Mouse (Mus musculus): Measurements from ENCODE around the gene Ms4a4c. TPM values are rescaled to one million over a fixed set of nuclear protein-coding genes. Genes with fewer than 3 reads are reported as not detected.
"Not testable (repeated sequence)": the region's sequence is repeated elsewhere in the genome, so short reads cannot be mapped to it uniquely, and the experiment has no call there.

Ms4a4c gene
- total and polyA plus RNA-seq, 2 experiments from 2014 or later: not detected

DNA sequence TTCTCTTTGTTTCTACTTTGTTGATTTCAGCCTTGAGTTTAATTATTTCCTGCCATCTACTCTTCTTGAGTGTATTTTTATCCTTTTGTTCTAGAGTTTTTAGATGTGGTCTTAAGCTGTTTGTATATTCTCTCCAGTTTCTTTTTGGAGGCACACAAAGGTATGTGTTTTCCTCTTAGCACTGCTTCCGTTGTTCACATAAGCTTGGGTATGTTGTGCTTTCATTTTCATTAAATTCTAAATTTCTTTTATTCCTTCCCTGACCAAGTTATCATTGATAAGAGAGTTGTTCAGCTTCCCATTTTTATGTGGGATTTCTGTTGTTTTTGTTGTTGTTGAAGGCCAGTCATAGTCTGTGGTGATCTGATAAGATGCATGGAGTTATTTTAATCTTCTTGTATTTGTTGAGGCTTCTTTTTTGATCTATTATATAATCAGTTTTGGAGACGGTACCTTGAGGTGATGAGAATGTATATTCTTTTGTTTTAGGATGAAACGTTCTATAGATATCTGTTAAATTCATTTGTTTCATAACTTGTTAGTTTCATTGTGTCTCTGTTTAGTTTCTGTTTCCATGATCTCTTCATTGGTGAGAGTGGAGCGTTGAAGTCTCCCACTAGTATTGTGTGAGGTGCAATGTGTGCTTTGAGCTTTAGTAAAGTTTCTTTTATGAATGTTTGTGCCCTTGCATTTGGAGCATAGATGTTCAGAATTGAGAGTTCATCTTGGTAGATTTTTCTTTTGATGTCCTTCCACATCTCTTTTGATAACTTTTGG is 30.7 kb downstream of the Ms4a4c start:
- Histone ChIP-seq H3K9ac (replicated peaks; ENCODE audit: low read length, poor library complexity, severe bottlenecking) (no peak overlapping the region), H3K9me3 (ENCODE audit: low read length) (no peaks in the 10 kb centered on the region), H3K27ac (ENCODE audit: low read depth, low read length) (no peak overlapping the region), H3K4me3 (ENCODE audit: low read depth, low read length) (no peak overlapping the region), H3K27me3 (ENCODE audit: insufficient read depth, low read length) (no peaks in the 10 kb centered on the region), H3K4me1 (ENCODE audit: insufficient read depth, low read length) (no peaks in the 10 kb centered on the region), H3K4me2 (ENCODE audit: low read depth, low read length, poor library complexity, severe bottlenecking) (no peak overlapping the region), H3K36me3 (ENCODE audit: insufficient read depth, low read length) (no peaks in the 10 kb centered on the region)
- 88% methylated on average over 4 of the region's 4 CpGs for WGBS
- ATAC-seq (ENCODE audit: low FRiP score) (no peak), DNase-seq (ENCODE audit: low spot score) (no peak)
- no peak for TF ChIP-seq CTCF (IDR thresholded peaks at IDR 0.05)

DNA sequence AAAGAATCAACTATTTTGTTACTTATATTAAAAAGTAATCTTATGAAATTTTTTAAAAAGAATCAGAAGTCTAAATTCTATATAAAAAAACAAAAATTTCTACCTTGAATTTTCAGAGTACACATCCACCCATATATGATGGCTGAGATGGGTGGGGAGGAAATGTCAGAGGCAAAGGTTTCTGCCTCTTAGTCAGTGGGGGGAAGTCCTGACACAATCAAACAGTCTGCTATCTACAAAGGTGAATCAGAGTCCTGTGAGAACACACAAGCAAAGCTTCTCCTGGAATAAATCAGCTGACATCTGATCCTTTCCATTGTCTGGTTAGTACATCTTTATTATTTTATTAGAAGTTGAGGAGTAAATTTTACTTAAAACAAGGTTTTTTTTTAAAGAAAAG is 38.8 kb downstream of the Ms4a4c start, which contains the start of gene Ms4a4b:
Ms4a4b (plus strand) TSS at position 216 of the 400 bp plus-strand sequence.
- Histone ChIP-seq H3K4me3 (ENCODE audit: low read depth, low read length) (no peak within 1 kb of the TSS), H3K27ac (ENCODE audit: low read depth, low read length) (no peak within 1 kb of the TSS), H3K4me2 (ENCODE audit: low read depth, low read length, poor library complexity, severe bottlenecking) (no peak within 1 kb of the TSS), H3K9ac (replicated peaks; ENCODE audit: low read length, poor library complexity, severe bottlenecking) (no peak within 1 kb of the TSS), H3K27me3 (ENCODE audit: insufficient read depth, low read length) (no peaks in the 10 kb centered on the region), H3K9me3 (ENCODE audit: low read length) (no peaks in the 10 kb centered on the region), H3K36me3 (ENCODE audit: insufficient read depth, low read length) (no peaks in the 10 kb centered on the region), H3K4me1 (ENCODE audit: insufficient read depth, low read length) (no peaks in the 10 kb centered on the region)
- no peak for DNase-seq (ENCODE audit: low spot score)
- TF ChIP-seq CTCF (IDR thresholded peaks at IDR 0.05): no peak
- ATAC-seq (ENCODE audit: low FRiP score): no peak

- Histone ChIP-seq H3K36me3 (ENCODE audit: insufficient read depth, low read length) (no peaks in the 10 kb centered on the region), H3K4me3 (ENCODE audit: low read depth, low read length) (no peak overlapping the region), H3K27me3 (ENCODE audit: insufficient read depth, low read length) (no peaks in the 10 kb centered on the region), H3K4me1 (ENCODE audit: insufficient read depth, low read length) (no peaks in the 10 kb centered on the region), H3K4me2 (ENCODE audit: low read depth, low read length, poor library complexity, severe bottlenecking) (no peak overlapping the region), H3K9me3 (ENCODE audit: low read length) (no peaks in the 10 kb centered on the region), H3K9ac (replicated peaks; ENCODE audit: low read length, poor library complexity, severe bottlenecking) (no peak overlapping the region), H3K27ac (ENCODE audit: low read depth, low read length) (no peak overlapping the region)
- WGBS: 88% methylated on average over 5 of the region's 5 CpGs
- TF ChIP-seq CTCF (IDR thresholded peaks at IDR 0.05): no peak
- ATAC-seq (ENCODE audit: low FRiP score): no peak
- DNase-seq (ENCODE audit: low spot score): no peak
These were observed 39.4 kb downstream of the Ms4a4c start for GRCm38 (mm10) chr19:11443964-11444363.

GRCm38 (mm10) chr19:11447238-11447637 is 42.7 kb downstream of the Ms4a4c start:
- H3K27ac ChIP-seq (ENCODE audit: low read depth, low read length): no peak overlapping the region
- H3K27me3 ChIP-seq (ENCODE audit: insufficient read depth, low read length): no peaks in the 10 kb centered on the region
- H3K4me2 ChIP-seq (ENCODE audit: low read depth, low read length, poor library complexity, severe bottlenecking): no peak overlapping the region
- no peaks in the 10 kb centered on the region for H3K9me3 ChIP-seq (ENCODE audit: low read length)
- TF ChIP-seq CTCF (IDR thresholded peaks at IDR 0.05): no peak
- ATAC-seq (ENCODE audit: low FRiP score) (no peak), DNase-seq (ENCODE audit: low spot score) (no peak)
- no peaks in the 10 kb centered on the region for H3K4me1 ChIP-seq (ENCODE audit: insufficient read depth, low read length)
- H3K4me3 ChIP-seq (ENCODE audit: low read depth, low read length): no peak overlapping the region
- no peak overlapping the region for H3K9ac ChIP-seq (replicated peaks; ENCODE audit: low read length, poor library complexity, severe bottlenecking)
- no peaks in the 10 kb centered on the region for H3K36me3 ChIP-seq (ENCODE audit: insufficient read depth, low read length)
- 84% methylated on average over 2 of the region's 2 CpGs for WGBS

DNA sequence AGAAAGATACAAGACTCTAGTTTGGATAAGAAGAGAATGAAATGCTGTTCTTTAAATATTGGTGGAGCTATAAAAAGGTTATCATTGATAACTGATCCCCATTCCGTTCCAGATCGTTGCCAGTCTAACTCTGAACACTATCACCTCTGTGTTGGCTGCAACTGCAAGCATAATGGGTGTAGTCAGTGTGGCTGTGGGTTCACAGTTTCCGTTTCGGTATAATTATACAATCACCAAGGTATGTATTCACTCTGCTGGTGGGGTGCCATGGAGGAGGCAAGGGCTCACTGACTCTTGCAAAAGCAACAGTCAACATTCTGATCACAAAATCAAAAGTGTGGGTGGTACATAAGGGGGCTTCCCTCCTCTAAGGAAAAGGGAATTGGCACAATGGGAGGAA is 54.5 kb downstream of the Ms4a4c start:
- not testable (repeated sequence) for H3K36me3 ChIP-seq (ENCODE audit: insufficient read depth, low read length); H3K27ac ChIP-seq (ENCODE audit: low read depth, low read length)
- WGBS: 85% methylated on average over 2 of the region's 4 CpGs

DNA sequence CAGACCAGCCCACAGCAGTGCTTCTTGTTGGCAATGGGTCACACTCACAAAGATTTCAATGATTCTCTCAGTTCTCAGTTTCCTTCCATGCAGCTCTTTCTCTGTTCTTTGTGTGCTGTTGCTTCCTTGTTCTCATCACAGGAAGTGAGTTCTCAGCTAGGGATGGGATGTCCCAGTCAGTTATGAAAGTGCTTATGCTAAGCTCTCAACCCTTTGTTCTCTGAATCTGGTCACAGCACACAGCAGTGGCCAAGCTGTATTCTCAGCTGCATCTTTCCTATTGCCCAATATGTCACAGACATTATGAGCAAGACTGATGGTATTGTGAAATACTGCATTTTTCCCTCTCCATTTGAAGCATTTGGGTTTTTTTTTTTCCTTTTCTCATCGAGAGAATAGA is 60.2 kb downstream of the Ms4a4c start:
- not testable (repeated sequence) for H3K9ac ChIP-seq (replicated peaks; ENCODE audit: low read length, poor library complexity, severe bottlenecking); H3K4me3 ChIP-seq (ENCODE audit: low read depth, low read length); DNase-seq (ENCODE audit: low spot score); H3K4me1 ChIP-seq (ENCODE audit: insufficient read depth, low read length); H3K9me3 ChIP-seq (ENCODE audit: low read length); H3K27me3 ChIP-seq (ENCODE audit: insufficient read depth, low read length); H3K27ac ChIP-seq (ENCODE audit: low read depth, low read length); ATAC-seq (ENCODE audit: low FRiP score); H3K36me3 ChIP-seq (ENCODE audit: insufficient read depth, low read length); H3K4me2 ChIP-seq (ENCODE audit: low read depth, low read length, poor library complexity, severe bottlenecking)
- WGBS: 45% methylated on average over 1 of the region's 1 CpGs

More for the DNA sequence above, 54.5 kb downstream of the Ms4a4c start:
- not testable (repeated sequence) for H3K4me2 ChIP-seq (ENCODE audit: low read depth, low read length, poor library complexity, severe bottlenecking); H3K4me3 ChIP-seq (ENCODE audit: low read depth, low read length); H3K27me3 ChIP-seq (ENCODE audit: insufficient read depth, low read length); DNase-seq (ENCODE audit: low spot score); H3K9me3 ChIP-seq (ENCODE audit: low read length); H3K9ac ChIP-seq (replicated peaks; ENCODE audit: low read length, poor library complexity, severe bottlenecking); H3K4me1 ChIP-seq (ENCODE audit: insufficient read depth, low read length); ATAC-seq (ENCODE audit: low FRiP score)
